Mouse (Mus musculus): ENCODE results near the gene Sdad1.
A peak's percentile ranks its signal among the peaks of the same experiment; 100 is the strongest.

Sdad1 gene

DNA sequence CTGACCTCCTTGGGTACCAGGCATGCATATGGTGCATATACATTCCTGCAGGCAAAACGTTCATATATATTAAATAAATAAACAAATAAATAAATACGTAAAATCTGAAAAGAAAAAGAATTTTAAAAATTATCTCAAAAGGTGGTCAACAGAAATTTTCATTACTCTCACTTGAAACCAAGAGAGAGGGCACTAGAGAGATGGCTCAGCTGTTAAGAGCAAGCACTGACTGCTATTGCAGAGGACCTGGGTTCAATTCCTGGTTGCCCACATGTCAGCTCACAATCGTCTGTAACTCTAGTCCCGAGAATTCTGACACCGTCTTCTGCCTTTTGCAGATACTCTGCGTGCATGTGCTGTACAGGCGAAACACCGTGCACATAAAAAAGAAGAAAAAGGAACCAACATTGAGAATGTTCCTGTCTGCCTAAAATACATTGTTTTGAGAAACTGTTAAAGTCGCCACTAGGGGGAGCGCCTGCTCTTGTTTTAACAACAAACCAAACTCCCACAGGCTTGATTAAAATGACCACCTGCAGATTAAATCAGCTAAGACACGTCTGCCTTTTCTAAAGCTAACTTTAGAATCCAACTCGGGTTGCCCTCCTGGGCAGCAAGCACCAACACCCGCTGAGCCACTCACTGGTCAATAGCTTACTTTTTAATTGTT, 1.9 kb upstream of the Sdad1 start:
- peak; percentile 83 to 93 for DNase-seq

DNA sequence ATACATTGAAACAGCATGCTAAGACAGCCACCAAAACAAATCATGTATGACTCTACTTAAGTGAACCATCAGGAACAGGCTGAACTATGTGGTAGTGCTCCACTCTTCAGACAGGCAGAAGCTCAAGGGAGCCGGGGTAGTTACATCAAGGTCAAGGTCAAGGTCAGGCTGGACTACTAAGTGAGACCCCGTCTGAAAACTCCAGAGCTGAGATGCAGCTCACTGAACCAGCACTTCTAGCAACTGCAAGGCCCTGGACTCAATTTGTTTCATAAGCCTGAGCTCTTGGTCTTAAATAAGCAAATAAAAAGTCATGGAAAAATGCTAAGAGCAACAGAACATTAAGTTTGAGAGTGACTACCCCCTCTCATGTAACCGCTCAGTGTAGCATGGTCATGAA, 6.0 kb downstream of the Sdad1 start:
- no peak for DNase-seq

DNA sequence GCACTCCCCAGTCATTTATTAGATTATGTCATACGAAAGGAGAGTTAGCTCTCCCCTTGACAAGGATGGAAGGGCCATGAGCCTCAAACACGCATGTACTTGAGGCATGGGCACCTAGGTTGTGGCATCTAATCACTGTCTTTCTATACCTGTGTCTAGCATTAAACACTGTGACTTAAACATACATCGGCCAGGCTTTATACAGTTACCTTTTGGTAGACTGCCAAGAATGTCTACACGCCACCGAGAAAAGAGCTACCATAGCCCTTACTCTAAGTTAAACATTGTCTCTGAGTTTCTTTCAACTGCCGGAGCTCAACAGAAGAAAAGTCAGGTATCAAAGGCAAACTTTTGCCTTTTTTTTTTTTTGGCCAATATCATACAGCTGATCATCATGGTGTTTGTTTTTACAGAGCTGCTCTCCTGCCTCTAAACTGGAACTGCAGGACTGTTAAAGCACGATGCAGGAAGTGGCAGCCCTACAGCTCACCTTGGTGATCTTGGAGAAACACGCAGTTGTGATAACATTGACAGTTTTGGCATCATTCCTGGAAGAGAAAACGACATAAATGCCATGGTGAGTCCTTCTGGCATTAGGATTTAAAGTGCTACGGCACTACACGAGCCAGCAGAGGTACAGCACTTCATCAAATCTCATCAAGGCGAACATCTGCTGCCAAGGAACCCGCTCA, 8.0 kb downstream of the Sdad1 start:
- DNase-seq = no peak

DNA sequence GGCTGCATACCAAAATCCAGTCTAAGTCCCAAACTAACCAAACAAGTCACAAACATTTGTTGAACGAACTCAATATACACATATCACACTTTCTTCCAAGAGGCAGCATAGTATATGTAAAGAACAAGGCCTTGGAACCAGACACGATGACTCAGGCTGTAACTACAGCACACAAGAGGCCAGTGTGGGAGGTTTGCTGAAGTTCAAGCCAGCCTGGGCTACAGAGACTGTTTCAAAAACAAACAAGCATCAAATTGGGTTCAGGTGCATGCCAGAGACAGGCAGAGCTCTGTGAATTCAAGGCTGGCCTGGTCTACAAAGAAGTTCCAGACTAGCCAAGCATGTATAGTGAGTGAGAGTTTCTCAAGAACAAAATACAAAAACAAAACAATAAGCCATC, 15.8 kb downstream of the Sdad1 start:
- no peak for DNase-seq

DNA sequence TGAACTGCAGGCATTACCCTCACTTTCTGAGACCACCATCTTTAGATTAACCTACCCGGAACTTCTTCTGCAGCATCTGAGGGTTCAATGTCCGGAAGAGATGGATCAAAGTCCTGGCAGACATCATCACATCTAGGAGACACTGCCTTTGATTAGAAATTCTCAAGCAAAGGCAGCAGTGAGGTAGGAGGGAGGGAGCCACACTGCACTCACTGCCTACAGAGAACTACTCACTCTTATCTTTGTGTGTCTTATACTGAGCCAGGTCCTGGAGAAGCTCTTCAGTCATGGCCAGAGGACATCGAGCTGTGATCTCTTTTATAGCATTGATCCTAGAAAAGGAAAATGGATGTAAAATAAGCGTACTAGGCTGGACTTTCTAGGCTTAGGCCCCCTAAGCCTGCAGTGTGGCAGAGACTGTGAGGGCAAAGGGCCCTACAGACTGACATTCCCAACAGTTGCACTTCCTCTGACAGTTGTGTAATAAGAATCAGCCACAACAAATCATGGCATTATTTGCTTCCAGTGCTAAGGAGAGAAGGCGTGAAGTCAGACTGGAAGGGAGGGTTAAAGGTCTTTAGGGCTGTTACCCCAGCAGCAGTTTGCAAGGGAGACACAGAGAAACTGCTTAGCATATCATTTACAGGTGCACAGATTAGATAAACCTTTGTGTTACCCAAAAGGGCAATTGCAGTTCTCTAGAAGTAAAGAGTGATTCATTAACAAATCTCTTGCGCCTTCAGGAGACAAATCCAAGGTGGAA, 18.4 kb downstream of the Sdad1 start:
- no peak for DNase-seq

DNA sequence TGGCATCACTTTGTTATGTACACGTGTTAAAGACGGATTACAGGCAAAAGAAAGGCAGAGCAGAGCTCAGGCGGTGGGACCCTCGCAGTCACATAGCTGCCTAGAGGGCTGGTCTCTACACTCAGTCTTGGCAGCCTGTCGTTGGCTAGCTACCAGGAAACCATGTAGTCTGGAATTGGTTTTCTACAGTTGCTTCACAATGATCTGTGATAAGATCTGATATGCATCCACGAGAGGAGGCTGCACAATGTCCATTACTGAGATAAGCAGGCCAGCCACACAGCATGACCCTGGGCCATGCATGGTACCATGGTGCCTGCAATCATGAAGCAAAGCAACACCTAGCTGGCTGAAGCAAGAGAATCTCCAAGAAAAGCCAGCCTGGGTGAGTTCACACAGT, 22.4 kb downstream of the Sdad1 start:
- no peak for DNase-seq

DNA sequence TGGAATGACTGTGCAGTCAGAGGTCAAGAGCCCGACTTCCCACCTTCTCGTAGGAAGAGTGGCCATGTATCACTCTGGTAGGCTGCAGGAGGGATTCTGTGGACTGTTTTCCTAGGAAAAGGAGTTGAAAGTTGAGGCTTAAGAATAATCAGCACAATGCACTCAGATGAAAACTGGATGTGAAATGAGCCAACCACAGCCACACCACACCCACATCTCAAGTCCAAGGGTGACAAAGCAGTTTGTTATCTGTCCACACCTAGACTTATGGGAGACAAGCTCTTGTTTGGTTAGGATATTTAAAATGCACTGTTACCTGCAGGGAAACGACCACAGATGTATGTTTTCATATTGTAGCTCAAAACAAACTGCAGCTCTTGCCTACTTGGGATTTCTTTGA, 27.2 kb downstream of the Sdad1 start:
- DNase-seq = no peak

DNA sequence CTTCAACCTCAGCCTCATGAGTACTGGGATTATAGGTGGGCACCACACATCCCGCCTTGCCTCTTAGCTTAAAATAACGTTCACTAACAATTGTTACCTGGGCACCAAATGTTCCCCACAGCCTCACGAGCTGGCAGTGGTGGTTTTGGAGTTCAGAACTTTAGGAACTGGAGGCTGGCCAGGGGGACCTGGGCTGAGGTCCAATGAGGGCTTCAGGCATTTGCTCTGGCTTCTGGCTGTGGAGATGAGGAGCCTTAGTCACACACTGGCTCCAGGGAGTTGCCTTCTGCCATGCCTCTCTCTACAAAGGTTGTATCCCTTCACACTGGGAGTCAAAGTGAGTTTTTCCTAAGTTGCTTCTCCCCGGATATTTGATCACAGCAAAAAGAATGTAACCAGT, 27.7 kb downstream of the Sdad1 start:
- peak in 1 of 2 experiments; percentile 21 for DNase-seq

DNA sequence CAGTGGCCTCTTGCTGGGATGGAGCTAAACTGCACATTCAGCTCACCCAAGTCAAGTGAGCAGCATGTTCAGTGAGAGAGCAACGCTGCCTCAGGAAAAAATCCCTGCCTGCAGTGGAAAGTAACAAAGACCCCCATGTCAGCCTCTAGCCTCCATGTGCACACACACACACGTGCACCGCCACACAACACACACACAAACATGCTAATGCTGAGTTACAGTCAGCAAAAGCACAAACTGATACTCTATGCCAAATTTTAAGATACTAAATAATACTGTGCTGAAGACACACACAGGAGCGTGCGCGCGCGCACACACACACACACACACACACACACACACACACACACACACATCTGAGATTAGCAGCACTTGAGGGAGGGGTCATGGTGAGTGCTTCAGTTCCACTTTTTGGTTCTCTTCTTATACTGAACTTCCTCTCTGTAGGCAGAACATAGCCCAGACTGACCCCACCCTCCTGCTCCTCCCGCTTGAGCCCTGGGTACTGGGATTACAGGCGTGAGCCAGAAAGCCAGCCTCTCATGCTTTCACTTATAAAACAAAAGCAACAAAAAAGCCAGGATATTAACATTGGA, 31.2 kb downstream of the Sdad1 start:
- no peak for DNase-seq

DNA sequence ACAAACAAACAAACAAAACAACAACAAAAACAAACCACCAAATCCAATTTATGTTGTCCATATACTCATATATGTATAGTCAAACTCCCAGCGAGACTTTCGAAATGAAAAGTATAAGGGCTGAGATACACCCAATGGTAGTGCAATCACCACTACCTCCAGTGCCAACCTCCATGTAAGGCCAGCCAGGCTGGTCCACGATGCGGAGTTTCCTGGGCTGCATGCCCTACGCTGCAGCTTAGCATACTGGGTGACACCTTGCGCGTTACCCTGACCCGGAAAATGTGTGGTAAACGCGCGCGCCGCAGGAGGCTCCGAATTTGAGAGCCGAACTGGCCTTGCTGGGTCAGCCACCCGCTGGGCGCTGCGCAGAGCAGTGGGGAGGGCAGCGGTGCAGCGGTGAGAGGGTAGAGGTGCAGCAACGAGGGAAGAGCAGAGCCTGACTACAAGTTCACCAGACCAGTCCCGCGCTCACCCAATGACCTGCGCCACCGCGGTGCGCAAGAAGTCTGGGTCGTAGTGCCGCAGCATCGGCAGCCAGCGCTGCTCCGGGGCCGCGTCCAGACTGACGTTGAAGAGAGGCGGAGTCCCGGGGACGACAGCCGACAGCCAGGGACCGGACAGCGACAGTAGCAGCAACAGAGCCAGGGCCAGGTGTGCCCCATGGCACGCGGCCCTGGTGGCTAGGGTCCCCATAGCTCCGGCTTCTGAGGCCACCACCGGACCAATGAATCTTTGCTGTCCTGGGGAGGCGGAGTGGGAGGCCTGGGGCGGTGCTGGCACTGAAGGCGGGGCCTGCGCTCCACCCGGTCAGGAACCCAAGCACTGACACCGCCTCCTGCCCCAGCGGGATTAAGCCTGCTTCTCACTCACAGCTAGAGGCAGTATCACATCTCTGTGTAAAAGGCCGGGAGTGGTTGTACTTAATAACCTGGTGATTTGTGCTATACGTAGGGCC, 32.6 kb downstream of the Sdad1 start, which contains the start of gene Naaa:
TSS of gene Naaa (minus strand) at position 734 of the 958 bp plus-strand sequence.
- peak; percentile 88 to 89 for DNase-seq

DNA sequence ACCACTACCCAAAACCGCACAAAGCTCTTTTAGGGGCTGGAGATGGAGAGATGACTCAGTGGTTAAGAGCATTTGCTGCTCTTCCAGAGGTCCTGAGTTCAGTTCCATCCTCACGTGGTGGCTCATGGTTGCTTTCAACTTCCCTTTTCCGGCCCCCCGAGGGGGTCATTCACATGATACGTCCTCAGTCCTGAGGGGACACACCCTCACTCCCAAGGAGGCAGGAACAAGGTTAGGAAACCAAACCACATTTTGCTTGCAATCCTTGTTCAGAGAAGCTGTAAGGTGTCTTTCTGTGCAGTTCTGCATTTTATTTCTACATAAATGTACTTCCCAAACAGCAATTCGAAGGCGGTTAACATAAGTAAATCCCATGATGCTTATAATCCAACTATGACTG, 39.8 kb downstream of the Sdad1 start:
- DNase-seq = no peak

DNA sequence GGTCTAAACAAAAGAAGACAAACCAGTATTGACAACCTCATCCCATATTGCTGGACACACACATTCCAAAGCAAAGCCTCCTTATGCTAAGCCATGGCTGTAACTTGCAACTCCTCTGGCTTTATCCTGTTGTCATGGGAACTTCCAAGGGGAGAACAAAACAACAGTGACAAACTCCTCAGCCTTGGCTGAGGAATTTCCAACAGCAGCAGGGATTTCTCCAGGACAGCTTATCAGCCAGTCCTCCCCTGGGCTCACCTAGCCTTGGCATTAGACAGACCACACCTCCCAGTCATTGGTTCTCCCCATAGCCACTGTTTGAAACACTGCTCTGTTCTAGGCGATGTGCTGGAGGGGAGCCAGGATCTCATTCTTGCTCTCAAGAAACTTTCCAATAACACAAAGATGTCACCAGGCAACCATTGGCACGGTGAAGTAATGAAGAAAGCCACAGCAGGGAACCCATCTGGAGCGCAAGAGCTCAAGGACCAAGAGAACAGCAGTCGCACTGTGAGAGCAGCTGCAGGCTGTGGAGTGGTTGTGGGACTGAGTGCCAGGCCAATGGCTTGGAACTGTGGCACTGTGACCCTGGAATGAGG, 46.4 kb downstream of the Sdad1 start:
- peak; percentile 18 to 52 for DNase-seq

- DNase-seq = no peak
These were observed 47.6 kb downstream of the Sdad1 start for GRCm38 (mm10) chr5:92262646-92263045.

DNA sequence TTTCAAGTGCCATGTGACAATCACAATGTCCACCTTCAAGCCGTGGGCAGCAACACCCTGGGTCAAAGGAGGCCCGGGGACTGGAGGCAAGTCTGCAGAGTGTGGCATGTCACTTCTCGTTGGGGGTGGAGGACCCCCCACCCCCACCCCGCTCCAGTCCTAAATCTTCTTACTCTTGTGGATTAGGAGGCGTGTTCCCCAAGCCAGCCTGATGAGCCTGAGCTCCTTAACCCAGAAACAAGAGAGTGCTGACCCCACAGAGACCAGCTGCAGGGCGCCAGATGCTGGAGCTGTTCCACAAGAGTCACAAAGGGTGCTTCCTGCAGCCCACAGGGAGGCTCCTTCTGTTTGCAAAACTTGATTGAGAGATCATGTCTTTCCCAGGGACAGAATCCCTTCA, 54.1 kb downstream of the Sdad1 start, which contains the start of gene Ppef2:
TSS of gene Ppef2 (minus strand) at position 61 of the 400 bp plus-strand sequence.
- no peak for DNase-seq

GRCm38 (mm10) chr5:92254476-92254875, 55.8 kb downstream of the Sdad1 start:
- DNase-seq = no peak

GRCm38 (mm10) chr5:92252797-92253343, 57.4 kb downstream of the Sdad1 start:
- peak; percentile 22 to 37 for DNase-seq

- DNase-seq = no peak
These were observed 58.2 kb downstream of the Sdad1 start for GRCm38 (mm10) chr5:92252031-92252430.

GRCm38 (mm10) chr5:92248614-92249013, 61.7 kb downstream of the Sdad1 start:
- no peak for DNase-seq

DNA sequence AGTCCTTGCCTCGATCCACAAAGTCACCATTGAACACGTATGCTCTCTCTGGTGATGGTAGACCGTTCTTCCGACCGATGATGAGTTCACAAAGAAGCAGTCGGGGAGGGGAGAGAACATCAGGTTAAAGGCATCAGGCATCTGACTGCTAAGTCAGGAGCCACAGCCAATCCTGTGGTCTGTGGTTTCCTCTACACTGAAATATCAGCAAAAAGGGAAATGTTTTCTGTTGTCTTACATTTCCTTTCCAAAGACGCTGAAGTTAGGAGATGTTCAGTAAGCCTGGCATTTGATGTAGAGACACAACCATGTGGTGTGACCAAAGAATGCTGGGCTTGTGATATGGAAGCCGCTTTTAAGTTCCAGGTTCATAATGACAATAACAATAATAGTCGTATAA, 64.8 kb downstream of the Sdad1 start:
- no peak for DNase-seq

DNA sequence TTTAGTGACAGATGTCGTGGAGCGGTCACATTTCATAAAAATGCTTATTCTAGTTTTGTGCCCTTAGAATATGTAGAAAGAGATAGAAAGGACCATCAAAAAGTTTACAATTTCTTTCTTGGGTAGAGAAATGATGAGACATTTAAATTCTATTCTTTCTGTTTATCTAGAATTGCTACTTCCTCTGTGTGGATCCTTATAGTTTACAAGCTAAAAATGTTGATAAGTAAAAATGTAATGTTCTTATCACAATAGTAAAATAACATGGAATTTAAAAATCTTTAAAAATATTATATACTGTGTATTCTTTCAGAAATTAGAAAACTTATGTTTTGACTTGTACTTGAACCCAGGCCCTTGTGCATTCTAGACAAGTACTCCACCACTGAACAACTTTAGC, 65.4 kb downstream of the Sdad1 start:
- DNase-seq = no peak

DNA sequence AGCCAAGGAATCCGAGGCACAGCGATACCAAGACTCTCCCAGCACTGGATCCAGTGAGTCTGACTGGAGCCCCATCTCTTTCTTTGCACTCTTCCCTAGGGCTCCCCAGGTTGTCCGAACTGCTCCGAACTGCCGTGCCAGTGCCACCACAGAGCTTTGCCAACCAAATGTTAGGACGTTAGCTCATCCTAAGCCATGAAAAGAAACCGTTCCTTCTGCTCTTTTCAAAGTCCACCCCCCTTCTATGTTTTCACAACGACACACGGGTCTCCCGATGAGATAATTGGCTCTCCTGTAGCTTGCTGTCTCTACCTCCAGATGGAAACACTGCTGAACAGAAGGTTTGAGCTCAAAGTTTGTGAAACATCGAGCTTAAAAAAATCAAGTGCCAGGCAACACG, 69.5 kb downstream of the Sdad1 start:
- DNase-seq = no peak

Data from cerebellum, postnatal 25 days (tissue).